In the genomic region with DNA sequence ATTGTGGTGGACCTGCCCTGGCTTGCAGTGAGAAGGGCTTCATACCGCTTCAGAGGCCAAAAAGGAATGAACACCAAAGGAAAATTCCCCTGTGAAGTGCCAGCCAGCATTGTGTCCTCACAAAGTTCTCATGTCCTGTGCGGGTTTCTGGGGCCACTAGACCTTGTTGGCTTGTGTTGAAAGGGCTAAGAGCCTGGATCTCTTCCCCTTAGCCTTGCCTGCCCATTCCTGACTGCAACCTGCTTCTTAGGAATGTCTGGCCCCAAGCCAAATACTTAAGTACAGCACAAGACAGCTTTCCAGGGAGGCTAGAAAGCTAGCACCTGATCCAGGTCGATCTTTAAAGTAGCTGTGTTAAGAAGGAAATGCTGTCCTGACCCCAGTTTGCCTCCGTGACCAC, we compare ENCODE assay signal across 14 mouse cellular contexts. TPM values are rescaled to one million over a fixed set of nuclear protein-coding genes. Genes with fewer than 3 reads are reported as not detected.
DNase-seq lines count a peak whose midpoint lies in the region; ATAC-seq lines count a peak whose summit lies in the region.
"Had no signal": no experiment of that assay in that cellular context is flagged by ENCODE, and none has a peak within 500 bp of the region (broad histone marks: within the 10 kb centered on the region; RNA-seq: fewer than 3 reads in every experiment).

No protein-coding gene starts in this region.

- no peak for ATAC-seq in heart, embryonic 13.5 days (ENCODE audit: extremely low read depth, insufficient number of reproducible peaks, low FRiP score, low TSS enrichment)
- ATAC-seq in lung, embryonic 15.5 days (ENCODE audit: borderline replicate concordance, extremely low read depth, low FRiP score, low TSS enrichment), result peak; percentile 60; the same call in 1 of the 2 replicates
- ATAC-seq in midbrain, embryonic 14.5 days (ENCODE audit: low FRiP score, low TSS enrichment), result no peak
- ATAC-seq: midbrain, embryonic 13.5 days had no signal

- DNase-seq in heart, postnatal 36 days, result no peak
- peak; percentile 40 for DNase-seq in ES-CJ7 (ENCODE audit: low read depth, low spot score)
- peak; percentile 88 for DNase-seq in fat pad, adult 2 months (ENCODE audit: extremely low read depth, low read depth, low spot score)
- DNase-seq in midbrain, embryonic 14.5 days, result no peak
- no peak for DNase-seq in left cerebral cortex, adult 9 months (ENCODE audit: low spot score in 2 of 2)
- DNase-seq in cerebellum, adult 9-11 months, result no peak
- DNase-seq: cerebellum, adult 11-12 months; layer of hippocampus, postnatal 36 days had no signal

- peak overlapping the region; percentile 25; the same call in 1 of the 2 replicates for H3K27ac ChIP-seq in heart, embryonic 13.5 days (replicated peaks)
- H3K27ac ChIP-seq in lung, embryonic 15.5 days, result peak overlapping the region; percentile 72
- no peak overlapping the region for H3K27ac ChIP-seq in midbrain, embryonic 14.5 days (replicated peaks; ENCODE audit: low read depth, low read length)
- H3K27ac ChIP-seq: embryonic facial prominence, embryonic 12.5 days; liver, embryonic 14.5 days; midbrain, embryonic 13.5 days had no signal

- no peak overlapping the region for H3K4me3 ChIP-seq in heart, embryonic 13.5 days
- H3K4me3 ChIP-seq in lung, embryonic 15.5 days, result no peak overlapping the region
- H3K4me3 ChIP-seq in midbrain, embryonic 14.5 days (replicated peaks; ENCODE audit: low read depth, low read length), result no peak overlapping the region
- H3K4me3 ChIP-seq: embryonic facial prominence, embryonic 12.5 days; midbrain, embryonic 13.5 days had no signal

- no peaks in the 10 kb centered on the region for H3K9me3 ChIP-seq in heart, embryonic 13.5 days
- H3K9me3 ChIP-seq in lung, embryonic 15.5 days, result no peaks in the 10 kb centered on the region
- H3K9me3 ChIP-seq in midbrain, embryonic 14.5 days (ENCODE audit: control insufficient read depth, low read length), result no peaks in the 10 kb centered on the region
- H3K9me3 ChIP-seq: embryonic facial prominence, embryonic 12.5 days; midbrain, embryonic 13.5 days had no signal

- WGBS in heart, embryonic 13.5 days, result 65% methylated on average over 4 of the region's 4 CpGs
- 52% methylated on average over 4 of the region's 4 CpGs for WGBS in lung, embryonic 15.5 days
- 91% methylated on average over 4 of the region's 4 CpGs for WGBS in midbrain, embryonic 14.5 days

- peaks cover 19% of the 10 kb centered on the region for H3K4me1 ChIP-seq in heart, embryonic 13.5 days
- peaks cover 25% of the 10 kb centered on the region for H3K4me1 ChIP-seq in lung, embryonic 15.5 days
- no peaks in the 10 kb centered on the region for H3K4me1 ChIP-seq in midbrain, embryonic 14.5 days (ENCODE audit: control insufficient read depth, insufficient read depth, low read length)
- H3K4me1 ChIP-seq: embryonic facial prominence, embryonic 12.5 days had no signal

- peaks cover 100% of the 10 kb centered on the region for H3K36me3 ChIP-seq in heart, embryonic 13.5 days
- H3K36me3 ChIP-seq in lung, embryonic 15.5 days, result peaks cover 96% of the 10 kb centered on the region
- peaks cover 98% of the 10 kb centered on the region for H3K36me3 ChIP-seq in midbrain, embryonic 14.5 days (ENCODE audit: control insufficient read depth, insufficient read depth, low read length)

- intact Hi-C loops in heart, postnatal 36 days (cut with DNase I), result no loop called here

- no peak overlapping the region for H3K4me2 ChIP-seq in heart, embryonic 13.5 days
- no peak overlapping the region for H3K4me2 ChIP-seq in lung, embryonic 15.5 days
- H3K4me2 ChIP-seq in midbrain, embryonic 14.5 days (ENCODE audit: low read length), result no peak overlapping the region
- H3K4me2 ChIP-seq: embryonic facial prominence, embryonic 12.5 days; midbrain, embryonic 13.5 days had no signal

- no peaks in the 10 kb centered on the region for H3K27me3 ChIP-seq in heart, embryonic 13.5 days (replicated peaks)
- no peaks in the 10 kb centered on the region for H3K27me3 ChIP-seq in lung, embryonic 15.5 days
- H3K27me3 ChIP-seq in midbrain, embryonic 14.5 days (ENCODE audit: control insufficient read depth, insufficient read depth, low read length), result no peaks in the 10 kb centered on the region
- H3K27me3 ChIP-seq: CH12.LX; embryonic facial prominence, embryonic 12.5 days; midbrain, embryonic 13.5 days had no signal

- peak overlapping the region; percentile 37; the same call in 1 of the 2 replicates for H3K9ac ChIP-seq in heart, embryonic 13.5 days
- H3K9ac ChIP-seq in lung, embryonic 15.5 days, result no peak overlapping the region
- H3K9ac ChIP-seq in midbrain, embryonic 14.5 days (replicated peaks; ENCODE audit: low read length), result no peak overlapping the region
- H3K9ac ChIP-seq: embryonic facial prominence, embryonic 12.5 days; liver, embryonic 14.5 days; midbrain, embryonic 13.5 days had no signal

RNA-seq across cellular contexts. Expression of gene Patz1, which starts 14.1 kb away (rescaled TPM):
- 22.7 and 24.4 TPM in 2 replicates for polyA plus RNA-seq in heart, embryonic 13.5 days (2015; fragmentation: Nextera tagmentation; extraction: Ambion mirVana)
- total RNA-seq in heart, postnatal 36 days (2021), result 10 to 100 TPM; 24.9 to 31.0 TPM
- polyA plus RNA-seq in lung, embryonic 15.5 days (2015; fragmentation: Nextera tagmentation; extraction: Ambion mirVana), result 48.9 and 52.7 TPM in 2 replicates
- 61.9 and 78.7 TPM in 2 replicates for polyA plus RNA-seq in midbrain, embryonic 14.5 days (2014; fragmentation: Nextera tagmentation; extraction: Ambion mirVana)

RNA-seq across cellular contexts. Expression of gene Pik3ip1, which starts 27.4 kb away (rescaled TPM):
- 19.0 and 25.9 TPM in 2 replicates for polyA plus RNA-seq in heart, embryonic 13.5 days (2015; fragmentation: Nextera tagmentation; extraction: Ambion mirVana)
- total RNA-seq in heart, postnatal 36 days (2021), result 10 to 100 TPM; 49.4 to 66.2 TPM
- polyA plus RNA-seq in lung, embryonic 15.5 days (2015; fragmentation: Nextera tagmentation; extraction: Ambion mirVana), result 10.8 and 11.0 TPM in 2 replicates
- polyA plus RNA-seq in midbrain, embryonic 14.5 days (2014; fragmentation: Nextera tagmentation; extraction: Ambion mirVana), result 20.2 and 21.2 TPM in 2 replicates

RNA-seq across cellular contexts. Expression of gene Drg1, which starts 36.6 kb away (rescaled TPM):
- 159 and 171 TPM in 2 replicates for polyA plus RNA-seq in heart, embryonic 13.5 days (2015; fragmentation: Nextera tagmentation; extraction: Ambion mirVana)
- total RNA-seq in heart, postnatal 36 days (2021), result 10 to 100 TPM; 61.8 to 63.3 TPM
- polyA plus RNA-seq in lung, embryonic 15.5 days (2015; fragmentation: Nextera tagmentation; extraction: Ambion mirVana), result 251 and 257 TPM in 2 replicates
- 214 and 242 TPM in 2 replicates for polyA plus RNA-seq in midbrain, embryonic 14.5 days (2014; fragmentation: Nextera tagmentation; extraction: Ambion mirVana)

Comparison
In these comparisons a context has a peak if more than half of its experiments do, and no peak if none do; other contexts are left out.
1. DNase-seq: peak in ES-CJ7 (single experiment) and fat pad, adult 2 months (single experiment); none in heart, postnatal 36 days (0 of 2), midbrain, embryonic 14.5 days (single experiment), left cerebral cortex, adult 9 months (0 of 2) and cerebellum, adult 9-11 months (single experiment).